Mouse (Mus musculus) E14TG2a.4 (cell line): Measurements from ENCODE around the gene Rpl9-ps6.

Experiments used
- CTCF ChIP-seq: conservative IDR thresholded peaks from 2 replicates; pipeline ENCODE4 v1.5.1; 2014; ENCODE audit warnings: low read length
- NANOG ChIP-seq: IDR thresholded peaks from 2 replicates; pipeline ENCODE4 v1.6.1; 2014; ENCODE audit warnings: borderline replicate concordance, low read length, mixed read lengths

DNA sequence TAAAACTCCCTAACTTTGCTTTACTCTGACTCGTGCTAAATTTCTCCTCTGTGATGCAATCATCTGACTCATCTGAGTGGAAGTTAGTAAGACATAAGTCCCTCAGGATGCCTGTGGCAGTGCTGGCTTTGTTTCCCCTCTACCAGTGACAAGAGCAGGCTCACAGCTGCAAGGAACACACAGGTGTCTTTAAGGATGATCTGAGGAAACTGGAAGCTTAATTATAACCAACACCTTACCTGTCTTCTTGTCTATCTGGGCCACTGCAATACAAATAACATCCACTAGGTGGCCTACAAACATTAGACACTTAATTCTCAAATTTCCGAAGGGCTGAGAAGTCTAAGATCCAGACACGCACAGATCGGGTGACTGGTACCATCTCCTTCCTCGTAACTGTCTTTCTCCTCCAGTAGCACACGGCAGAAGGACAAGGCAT, 3.7 kb upstream of the Rpl9-ps6 start:
- TF ChIP-seq CTCF (peak; percentile 99), NANOG (no peak)
